Mouse (Mus musculus): ENCODE results near the gene Prrt4. TPM values are rescaled to one million over a fixed set of nuclear protein-coding genes. Genes with fewer than 3 reads are reported as not detected.

The Prrt4 gene
- total and polyA plus RNA-seq, 3 experiments, result 2.2 TPM

DNA sequence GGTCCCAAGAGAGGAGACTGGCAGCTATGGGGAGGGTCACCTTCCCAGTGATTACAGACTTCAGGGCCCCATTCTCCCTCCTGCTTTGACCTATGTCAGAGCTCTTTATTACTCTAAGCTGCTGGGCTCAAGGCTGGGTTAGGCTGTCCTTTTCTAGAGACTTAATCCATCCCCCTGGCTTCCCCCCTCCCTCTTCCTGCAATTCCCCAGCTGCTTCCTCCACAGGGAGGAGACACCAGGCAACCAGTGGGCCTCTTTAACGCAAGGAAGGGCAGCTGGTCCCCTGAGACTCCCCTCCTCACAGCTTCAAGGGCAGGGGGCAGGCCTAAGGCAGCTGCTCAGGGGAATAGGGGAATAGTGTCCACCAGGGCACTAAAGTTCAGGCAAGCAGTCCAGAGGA lies 34.9 kb upstream of the Prrt4 start:
- peak overlapping the region; percentile 95 for H3K27ac ChIP-seq
- no peaks in the 10 kb centered on the region for H3K27me3 ChIP-seq (ENCODE audit: control insufficient read depth, insufficient read depth, low read length)
- H3K79me2 ChIP-seq (replicated peaks; ENCODE audit: control insufficient read depth, insufficient read depth, low read length), result no peaks in the 10 kb centered on the region
- 0 out of 2 replicates have a peak, but pooled peaks have one; percentile 32 for TF ChIP-seq POLR2A (IDR thresholded peaks at IDR 0.05; ENCODE audit: insufficient read depth, low read depth, low read length)
- peak; percentile 76 for TF ChIP-seq EP300 (IDR thresholded peaks at IDR 0.05; ENCODE audit: insufficient read depth, low read depth, low read length)
- TF ChIP-seq CTCF (IDR thresholded peaks at IDR 0.05), result peak; percentile 25; the same call in 1 of the 2 replicates
- no peak overlapping the region for H3K4me3 ChIP-seq
- 0 out of 2 replicates have a peak overlapping the region, but pooled peaks have one; percentile 11 for H3K9ac ChIP-seq (ENCODE audit: low read depth, low read length)
- 53% methylated on average over 1 of the region's 1 CpGs for WGBS
- intact Hi-C loops (cut with DNase I), result no loop called here
- no peaks in the 10 kb centered on the region for H3K36me3 ChIP-seq (ENCODE audit: control insufficient read depth, insufficient read depth, low read length)
- peak; percentile 62 to 73 for DNase-seq
- H3K4me1 ChIP-seq (ENCODE audit: control insufficient read depth, insufficient read depth, low read length), result peaks cover 12% of the 10 kb centered on the region

DNA sequence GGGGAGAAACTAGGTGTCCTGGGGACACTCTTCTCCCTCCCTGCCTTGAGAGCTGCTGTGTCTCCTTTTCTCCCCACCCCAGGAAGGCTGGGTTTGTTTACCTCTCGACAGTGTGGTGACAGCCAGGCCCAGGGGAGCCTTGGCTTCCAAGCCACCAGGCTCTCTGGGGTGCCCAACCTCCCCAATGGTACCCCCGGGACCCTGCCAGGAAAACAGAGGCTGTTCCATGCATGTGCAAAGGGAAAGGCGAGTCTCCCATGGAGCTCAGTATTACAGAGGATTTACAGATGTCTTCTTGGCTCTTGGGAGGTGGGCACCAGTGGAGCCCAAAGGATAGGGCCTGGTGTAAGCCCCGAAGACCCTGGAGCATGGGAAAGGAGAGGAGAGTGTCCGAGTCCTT lies 34.1 kb upstream of the Prrt4 start:
- 77% methylated on average over 5 of the region's 5 CpGs for WGBS
- intact Hi-C loops (cut with DNase I), result no loop called here
- no peak for DNase-seq
- H3K79me2 ChIP-seq (replicated peaks; ENCODE audit: control insufficient read depth, insufficient read depth, low read length), result no peaks in the 10 kb centered on the region
- H3K27ac ChIP-seq, result peak overlapping the region; percentile 95
- no peaks in the 10 kb centered on the region for H3K36me3 ChIP-seq (ENCODE audit: control insufficient read depth, insufficient read depth, low read length)
- H3K27me3 ChIP-seq (ENCODE audit: control insufficient read depth, insufficient read depth, low read length), result no peaks in the 10 kb centered on the region
- H3K4me3 ChIP-seq, result no peak overlapping the region
- H3K9ac ChIP-seq (ENCODE audit: low read depth, low read length), result no peak overlapping the region
- no peak for TF ChIP-seq EP300 (IDR thresholded peaks at IDR 0.05; ENCODE audit: insufficient read depth, low read depth, low read length)
- no peak for TF ChIP-seq CTCF (IDR thresholded peaks at IDR 0.05)
- no peak for TF ChIP-seq POLR2A (IDR thresholded peaks at IDR 0.05; ENCODE audit: insufficient read depth, low read depth, low read length)
- peaks cover 12% of the 10 kb centered on the region for H3K4me1 ChIP-seq (ENCODE audit: control insufficient read depth, insufficient read depth, low read length)

DNA sequence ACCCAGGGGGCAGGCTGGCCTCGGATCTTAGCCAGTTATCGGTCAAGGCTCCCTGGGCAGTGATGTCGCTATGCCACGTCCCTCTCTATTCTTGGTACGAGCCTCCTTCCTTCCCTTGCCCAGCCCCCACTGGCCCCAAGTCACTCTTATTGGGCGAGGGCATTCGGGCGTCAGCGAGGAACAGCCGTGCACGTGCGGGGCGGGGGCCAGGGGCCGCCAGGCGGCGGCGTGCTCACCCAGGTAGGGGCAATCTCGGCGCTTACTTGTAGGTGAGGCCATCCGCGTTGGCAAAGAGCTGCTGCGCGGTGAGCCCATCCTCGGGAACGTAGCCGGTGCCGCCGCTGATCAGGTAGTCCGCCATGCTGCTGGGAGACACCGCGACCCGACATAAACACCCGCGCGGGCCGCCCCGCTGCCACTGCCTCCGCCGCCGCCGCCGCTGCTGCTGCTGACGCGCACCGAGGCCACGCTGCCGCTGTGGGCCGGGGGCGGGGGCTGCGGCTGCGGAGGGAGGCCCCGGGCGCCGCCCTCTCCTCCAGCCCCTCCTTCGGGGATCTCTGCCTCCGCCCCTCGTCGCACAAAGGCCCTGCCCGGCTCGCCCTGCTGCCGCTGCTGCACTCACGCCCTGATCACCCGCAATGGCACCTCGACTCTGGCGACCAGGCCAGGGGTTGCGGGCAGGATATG lies 32.6 kb upstream of the Prrt4 start:
- intact Hi-C loops (cut with DNase I), result no loop called here
- TF ChIP-seq EP300 (IDR thresholded peaks at IDR 0.05; ENCODE audit: insufficient read depth, low read depth, low read length), result no peak
- peak; percentile 77 for TF ChIP-seq POLR2A (IDR thresholded peaks at IDR 0.05; ENCODE audit: insufficient read depth, low read depth, low read length)
- peak; percentile 21; the same call in 1 of the 2 replicates for TF ChIP-seq CTCF (IDR thresholded peaks at IDR 0.05)

DNA sequence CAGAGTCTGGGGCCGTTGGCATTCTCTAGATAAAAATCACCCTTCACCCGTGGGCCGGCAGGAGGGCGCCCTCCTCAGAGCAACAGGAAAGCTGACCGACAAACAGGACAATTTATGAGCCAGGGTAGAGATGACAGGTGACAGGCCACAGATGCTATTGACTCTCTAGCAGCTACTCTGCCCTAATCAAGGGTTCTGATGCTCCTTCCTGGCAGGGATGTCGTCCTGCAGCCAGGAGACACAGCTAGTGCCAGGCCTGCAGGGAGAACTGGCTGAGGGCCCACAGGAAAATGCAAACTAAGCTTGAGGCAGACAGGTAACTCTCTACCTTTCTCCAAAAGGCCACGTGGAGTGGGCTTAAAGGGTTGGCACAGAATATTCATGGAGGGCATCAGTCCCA lies 31.8 kb upstream of the Prrt4 start:
- peaks cover 15% of the 10 kb centered on the region for H3K4me1 ChIP-seq (ENCODE audit: control insufficient read depth, insufficient read depth, low read length)
- H3K9ac ChIP-seq (ENCODE audit: low read depth, low read length), result peak overlapping the region; percentile 85; the same call in 1 of the 2 replicates
- H3K79me2 ChIP-seq (replicated peaks; ENCODE audit: control insufficient read depth, insufficient read depth, low read length), result no peaks in the 10 kb centered on the region
- H3K27ac ChIP-seq, result no peak overlapping the region
- H3K4me3 ChIP-seq, result peak overlapping the region; percentile 87
- intact Hi-C loops (cut with DNase I), result no loop called here
- DNase-seq, result no peak
- 21% methylated on average over 7 of the region's 7 CpGs for WGBS
- TF ChIP-seq POLR2A (IDR thresholded peaks at IDR 0.05; ENCODE audit: insufficient read depth, low read depth, low read length) (no peak), CTCF (IDR thresholded peaks at IDR 0.05) (no peak), EP300 (IDR thresholded peaks at IDR 0.05; ENCODE audit: insufficient read depth, low read depth, low read length) (no peak)
- H3K27me3 ChIP-seq (ENCODE audit: control insufficient read depth, insufficient read depth, low read length), result no peaks in the 10 kb centered on the region
- no peaks in the 10 kb centered on the region for H3K36me3 ChIP-seq (ENCODE audit: control insufficient read depth, insufficient read depth, low read length)

More for the DNA sequence above, 32.6 kb upstream of the Prrt4 start:
- WGBS, result under 1% methylated on average over 64 of the region's 66 CpGs
- peak; percentile 90 to 91 for DNase-seq
- H3K27ac ChIP-seq, result peak overlapping the region; percentile 85
- H3K4me3 ChIP-seq, result peak overlapping the region; percentile 87
- H3K27me3 ChIP-seq (ENCODE audit: control insufficient read depth, insufficient read depth, low read length), result no peaks in the 10 kb centered on the region
- H3K36me3 ChIP-seq (ENCODE audit: control insufficient read depth, insufficient read depth, low read length), result no peaks in the 10 kb centered on the region
- H3K4me1 ChIP-seq (ENCODE audit: control insufficient read depth, insufficient read depth, low read length), result peaks cover 14% of the 10 kb centered on the region
- no peaks in the 10 kb centered on the region for H3K79me2 ChIP-seq (replicated peaks; ENCODE audit: control insufficient read depth, insufficient read depth, low read length)
- H3K9ac ChIP-seq (ENCODE audit: low read depth, low read length), result peak overlapping the region; percentile 85

DNA sequence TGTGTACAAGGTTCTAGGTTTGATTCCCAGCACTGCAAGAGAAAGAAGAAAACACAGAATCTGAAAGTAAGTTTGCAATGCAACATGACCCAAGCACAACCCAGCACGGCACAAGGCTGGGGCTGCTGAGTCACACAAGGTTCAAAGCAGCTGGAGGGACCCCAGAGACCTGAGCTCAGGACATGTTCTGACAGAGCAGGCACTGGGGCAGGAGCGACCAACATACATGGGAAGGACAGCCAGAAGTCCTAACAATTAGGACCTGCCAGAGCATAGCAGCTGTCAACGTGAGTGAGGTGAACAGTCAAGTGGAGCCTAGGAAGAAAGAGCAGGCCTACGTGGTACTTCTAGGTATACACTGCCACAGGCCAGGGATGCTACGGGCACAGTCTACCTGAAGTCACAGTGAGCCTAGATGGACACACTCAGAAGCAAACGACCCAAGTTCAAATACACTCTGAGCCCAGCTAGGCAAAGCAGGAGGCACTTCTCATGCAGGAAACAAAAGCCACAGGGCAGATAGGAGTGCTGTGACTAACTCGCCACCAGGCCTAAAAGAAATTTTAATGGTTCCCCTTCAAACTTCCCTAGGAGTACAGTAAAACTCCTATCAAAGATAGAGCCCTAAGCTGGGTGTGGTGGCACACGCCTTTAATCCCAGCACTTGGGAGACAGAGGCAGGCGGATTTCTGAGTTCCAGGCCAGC lies 31.0 kb upstream of the Prrt4 start:
- TF ChIP-seq CTCF (IDR thresholded peaks at IDR 0.05), result no peak
- no peak for TF ChIP-seq POLR2A (IDR thresholded peaks at IDR 0.05; ENCODE audit: insufficient read depth, low read depth, low read length)
- no peak for TF ChIP-seq EP300 (IDR thresholded peaks at IDR 0.05; ENCODE audit: insufficient read depth, low read depth, low read length)
- 80% methylated on average over 9 of the region's 9 CpGs for WGBS
- no peak overlapping the region for H3K27ac ChIP-seq
- no peaks in the 10 kb centered on the region for H3K36me3 ChIP-seq (ENCODE audit: control insufficient read depth, insufficient read depth, low read length)
- no peak overlapping the region for H3K4me3 ChIP-seq
- H3K9ac ChIP-seq (ENCODE audit: low read depth, low read length), result no peak overlapping the region
- intact Hi-C loops (cut with DNase I), result no loop called here
- no peaks in the 10 kb centered on the region for H3K27me3 ChIP-seq (ENCODE audit: control insufficient read depth, insufficient read depth, low read length)
- H3K79me2 ChIP-seq (replicated peaks; ENCODE audit: control insufficient read depth, insufficient read depth, low read length), result no peaks in the 10 kb centered on the region
- DNase-seq, result no peak
- H3K4me1 ChIP-seq (ENCODE audit: control insufficient read depth, insufficient read depth, low read length), result peaks cover 16% of the 10 kb centered on the region

DNA sequence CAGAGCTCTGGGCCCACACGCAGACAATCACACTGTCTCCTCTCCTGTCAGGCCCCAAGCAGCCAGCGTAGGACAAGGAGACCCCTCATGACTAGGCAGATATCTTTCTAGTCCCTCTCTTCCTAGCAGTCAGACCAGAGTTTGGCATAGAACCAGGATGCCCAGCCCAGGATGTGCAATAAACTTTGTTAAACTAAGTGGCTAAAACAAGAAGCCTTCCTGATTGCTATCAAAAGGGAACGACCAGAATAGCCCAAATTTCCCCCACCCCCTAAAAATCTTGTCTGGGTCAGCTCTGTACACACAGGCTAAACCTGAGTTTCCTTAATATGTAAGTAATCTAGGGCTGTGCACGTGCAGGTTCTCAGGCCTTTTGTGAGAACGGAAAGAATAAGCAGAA lies 28.8 kb upstream of the Prrt4 start:
- H3K27me3 ChIP-seq (ENCODE audit: control insufficient read depth, insufficient read depth, low read length), result no peaks in the 10 kb centered on the region
- 49% methylated on average over 5 of the region's 5 CpGs for WGBS
- no peak for TF ChIP-seq CTCF (IDR thresholded peaks at IDR 0.05)
- no peak for TF ChIP-seq POLR2A (IDR thresholded peaks at IDR 0.05; ENCODE audit: insufficient read depth, low read depth, low read length)
- TF ChIP-seq EP300 (IDR thresholded peaks at IDR 0.05; ENCODE audit: insufficient read depth, low read depth, low read length), result no peak
- no peak overlapping the region for H3K4me3 ChIP-seq
- intact Hi-C loops (cut with DNase I), result no loop called here
- peaks cover 13% of the 10 kb centered on the region for H3K4me1 ChIP-seq (ENCODE audit: control insufficient read depth, insufficient read depth, low read length)
- H3K79me2 ChIP-seq (replicated peaks; ENCODE audit: control insufficient read depth, insufficient read depth, low read length), result no peaks in the 10 kb centered on the region
- no peak for DNase-seq
- no peak overlapping the region for H3K9ac ChIP-seq (ENCODE audit: low read depth, low read length)
- H3K27ac ChIP-seq, result peak overlapping the region; percentile 20
- H3K36me3 ChIP-seq (ENCODE audit: control insufficient read depth, insufficient read depth, low read length), result no peaks in the 10 kb centered on the region

All from heart, adult 2 months (tissue).